Mouse (Mus musculus): Measurements from ENCODE around the gene Rbm28.

DNA sequence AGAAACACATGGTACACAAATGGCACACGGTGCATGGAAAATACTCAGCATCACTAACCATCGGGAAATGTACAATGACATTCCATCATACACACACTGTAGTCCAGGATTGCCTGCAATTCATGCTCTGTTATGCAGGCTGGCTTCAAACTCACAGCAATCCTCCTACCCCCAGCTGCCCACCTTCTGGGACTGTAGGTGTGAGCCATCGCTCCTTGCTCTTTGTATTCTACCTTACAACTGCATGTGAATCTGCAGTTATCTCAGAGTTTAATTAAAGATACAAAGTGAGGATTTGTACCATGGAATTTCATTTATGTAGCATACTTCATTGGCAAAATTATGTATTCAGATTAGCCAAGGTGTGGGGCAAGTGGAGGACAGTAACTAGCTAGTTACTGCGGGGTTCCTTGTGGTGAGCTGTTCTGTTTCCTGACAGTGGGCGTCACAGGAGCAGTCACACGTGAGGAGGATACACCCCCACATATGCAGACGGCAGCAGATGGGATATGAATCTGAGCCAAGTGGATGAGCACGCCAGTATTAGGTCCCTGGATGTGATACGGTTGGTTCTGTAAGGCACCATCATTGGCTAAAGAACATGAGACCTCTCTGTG lies 63.5 kb downstream of the Rbm28 start:
- TF ChIP-seq CTCF (conservative IDR thresholded peaks at IDR 0.05; ENCODE audit: low read length) (no peak), NANOG (IDR thresholded peaks at IDR 0.05; ENCODE audit: borderline replicate concordance, low read length) (no peak)

Measured in E14TG2a.4 (cell line).